Mouse (Mus musculus): Measurements from ENCODE around the gene Foxa2.

DNA sequence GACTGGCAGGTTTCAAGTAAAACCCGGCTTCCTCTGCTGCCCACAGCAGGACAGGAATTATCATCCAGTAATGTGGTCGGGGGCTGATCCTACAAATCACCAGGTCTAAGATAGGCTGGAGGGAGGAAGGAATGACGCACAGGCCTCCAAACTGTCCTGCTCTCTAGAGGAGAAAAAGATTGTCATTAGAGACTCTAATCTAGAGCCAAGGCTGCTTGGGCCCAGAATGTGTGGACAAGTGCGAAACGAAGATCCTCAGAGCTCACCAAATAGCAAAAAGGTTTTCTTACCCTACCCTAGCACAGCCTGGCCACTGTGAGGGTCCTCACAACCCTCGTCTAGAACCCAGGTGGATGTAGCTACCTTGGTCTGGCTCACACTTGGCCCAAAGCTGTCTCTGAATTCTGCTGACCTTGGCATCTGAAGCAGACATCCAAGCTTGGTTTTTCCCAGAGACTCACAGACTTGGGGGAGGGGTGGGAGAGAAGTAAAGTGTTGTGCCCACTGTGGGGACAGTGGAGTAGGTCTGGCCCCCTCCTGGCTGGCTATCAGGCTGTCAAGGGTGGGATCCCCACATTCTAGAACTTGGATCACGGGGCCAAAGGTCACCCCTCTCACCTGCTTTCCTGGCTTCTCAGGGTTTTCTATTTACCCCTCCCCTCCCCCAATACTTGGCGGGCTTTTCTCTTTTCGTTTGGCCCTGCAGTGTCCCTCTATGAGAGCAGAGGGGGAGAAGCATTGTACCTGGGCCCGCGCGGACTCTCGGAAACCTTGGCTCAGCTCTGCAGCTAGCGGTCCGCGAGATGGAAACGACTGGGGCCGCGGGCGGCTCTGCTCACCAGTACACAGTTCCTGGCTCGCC lies 16.8 kb downstream of the Foxa2 start:
- TF ChIP-seq CTCF (IDR thresholded peaks at IDR 0.05; ENCODE audit: low read depth) (no peak), EP300 (optimal IDR thresholded peaks at IDR 0.05) (no peak)
